Mouse (Mus musculus) thymus, postnatal 14 days (tissue): ENCODE data around the gene Sgpp1.
"Not testable (repeated sequence)": the region's sequence is repeated elsewhere in the genome, so short reads cannot be mapped to it uniquely, and the experiment has no call there.

Experiments used
- DNase-seq: peaks from one replicate; pipeline ENCODE4 v3.0.0; 2021

Gene Sgpp1

DNA sequence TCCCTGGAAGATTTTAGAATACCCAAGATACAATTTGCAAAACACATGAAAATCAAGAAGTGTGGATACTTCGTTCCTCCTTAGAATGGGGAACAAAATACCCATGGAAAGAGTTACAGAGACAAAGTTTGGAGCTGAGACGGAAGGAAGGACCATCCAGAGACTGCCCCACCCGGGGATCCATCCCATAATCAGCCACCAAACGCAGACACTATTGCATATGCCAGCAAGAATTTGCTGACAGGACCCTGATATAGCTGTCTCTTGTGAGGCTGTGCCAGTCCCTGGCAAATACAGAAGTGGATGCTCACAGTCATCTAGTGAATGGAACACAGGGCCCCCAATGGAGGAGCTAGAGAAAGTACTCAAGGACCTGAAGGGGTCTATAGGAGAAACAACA, 51.5 kb downstream of the Sgpp1 start:
- DNase-seq: not testable (repeated sequence)

- DNase-seq: no peak
Observed at GRCm38 (mm10) chr12:75683598-75683997, 51.9 kb downstream of the Sgpp1 start.

DNA sequence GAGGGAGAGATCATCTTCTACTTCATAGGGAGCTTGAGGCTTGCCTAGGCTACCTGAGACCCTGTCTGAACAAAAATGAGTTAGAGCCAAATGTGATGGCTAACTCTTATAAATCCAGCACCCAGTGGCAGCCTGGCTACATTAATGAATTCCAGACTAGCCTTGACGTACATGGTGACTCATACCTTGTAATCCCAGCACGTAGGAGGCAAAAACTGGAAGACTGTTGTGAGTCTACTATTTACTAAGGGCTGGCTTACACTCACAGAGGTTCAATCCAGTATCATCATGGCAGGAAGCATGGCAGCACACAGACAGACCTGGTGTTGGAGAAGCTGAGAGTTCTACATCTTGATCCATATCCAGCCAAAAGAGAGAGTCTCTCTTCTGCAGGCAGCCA, 52.7 kb downstream of the Sgpp1 start:
- no peak for DNase-seq

DNA sequence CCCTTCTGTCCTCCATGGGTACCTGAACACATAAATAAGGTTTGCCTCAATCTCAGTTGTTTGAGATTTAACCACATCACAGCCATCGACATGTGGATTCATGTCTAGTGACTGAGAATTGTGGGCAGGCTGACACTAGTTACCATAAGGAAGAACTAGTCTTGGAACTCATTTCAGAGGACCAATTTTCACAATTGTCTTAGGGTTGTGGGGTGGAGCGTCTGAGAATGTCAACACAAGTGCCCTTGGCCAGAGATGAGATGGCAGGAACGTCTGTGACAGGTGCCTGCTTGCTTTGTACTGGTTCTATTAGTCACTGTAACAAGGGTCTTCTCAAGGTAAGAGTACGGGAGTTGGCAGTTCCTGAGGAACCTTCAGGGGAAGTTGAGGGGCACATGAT, 54.4 kb downstream of the Sgpp1 start:
- no peak for DNase-seq

- no peak for DNase-seq
Observed at GRCm38 (mm10) chr12:75678393-75678792, 57.1 kb downstream of the Sgpp1 start.

DNA sequence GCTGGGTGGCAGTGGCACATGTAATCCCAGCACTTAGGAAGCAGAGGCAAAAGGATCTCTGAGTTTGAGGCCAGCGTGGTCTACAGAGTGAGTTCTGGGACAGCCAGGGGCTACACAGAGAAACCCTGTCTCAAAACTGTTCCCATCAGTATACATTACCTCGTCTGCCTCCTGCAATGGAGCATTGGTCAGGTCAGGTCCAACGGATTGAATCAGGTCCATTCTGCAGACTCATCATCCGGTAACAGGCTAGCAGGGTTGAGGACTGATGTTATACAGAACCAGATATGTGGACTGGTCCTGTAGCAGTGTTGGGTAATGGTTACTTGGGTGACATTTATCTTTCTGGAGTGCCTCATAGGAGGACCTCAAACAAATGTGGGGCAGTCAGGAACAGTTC, 62.9 kb downstream of the Sgpp1 start:
- DNase-seq: no peak

DNA sequence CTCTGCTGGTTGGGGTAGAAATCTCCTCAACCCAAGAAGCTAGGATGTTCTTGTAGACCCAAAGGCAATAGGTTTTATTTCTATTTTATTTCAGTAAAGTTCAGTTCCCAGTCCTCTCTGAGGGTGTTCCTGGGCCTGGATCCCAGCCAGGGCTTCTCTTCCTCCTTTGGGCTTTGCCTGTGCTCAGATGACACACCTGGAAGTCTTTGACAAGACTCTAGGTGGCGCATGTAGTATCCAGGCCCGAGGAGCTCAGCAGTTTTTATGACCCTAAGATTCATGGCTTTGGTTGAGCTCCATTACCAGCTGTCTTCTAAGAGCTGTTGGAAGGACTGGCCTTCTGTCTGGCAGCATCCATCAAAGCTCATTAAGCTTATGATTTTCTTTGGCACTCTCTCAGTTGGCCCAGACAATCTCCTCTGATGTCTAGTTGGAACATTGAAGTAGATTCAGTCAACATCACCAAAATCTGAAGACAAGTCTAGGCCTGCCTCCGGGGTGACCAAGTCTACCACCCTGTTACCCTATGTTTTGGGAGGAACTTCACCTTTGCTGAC, 63.7 kb downstream of the Sgpp1 start:
- DNase-seq: peak; percentile 19

DNA sequence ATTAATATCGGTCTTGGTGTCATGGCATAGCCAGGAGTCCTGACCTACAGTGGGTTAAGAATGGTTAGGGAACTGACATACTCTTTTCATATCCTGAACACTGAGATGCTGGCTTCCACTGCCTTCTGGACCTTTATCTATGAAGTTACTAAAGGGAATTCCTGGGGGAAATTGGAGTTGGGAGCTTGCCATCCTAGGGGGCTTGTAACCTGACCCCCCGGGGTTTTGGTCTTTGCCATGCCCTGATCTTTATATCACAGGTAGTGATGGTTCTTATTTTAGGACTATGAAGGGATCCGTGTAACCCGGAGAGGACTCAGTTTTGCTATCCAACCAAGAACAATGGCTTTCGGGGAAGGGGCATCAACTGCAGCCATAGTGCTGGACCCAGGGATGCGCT, 64.9 kb downstream of the Sgpp1 start:
- no peak for DNase-seq

- peak; percentile 99 for DNase-seq
Observed at GRCm38 (mm10) chr12:75669258-75670106, 66.0 kb downstream of the Sgpp1 start, which contains the start of gene Wdr89. Gene Wdr89, minus strand, starts transcription at chr12:75669537.

GRCm38 (mm10) chr12:75668916-75669257, 66.6 kb downstream of the Sgpp1 start:
- DNase-seq: no peak

- DNase-seq: no peak
Observed at GRCm38 (mm10) chr12:75668221-75668620, 67.3 kb downstream of the Sgpp1 start.

DNA sequence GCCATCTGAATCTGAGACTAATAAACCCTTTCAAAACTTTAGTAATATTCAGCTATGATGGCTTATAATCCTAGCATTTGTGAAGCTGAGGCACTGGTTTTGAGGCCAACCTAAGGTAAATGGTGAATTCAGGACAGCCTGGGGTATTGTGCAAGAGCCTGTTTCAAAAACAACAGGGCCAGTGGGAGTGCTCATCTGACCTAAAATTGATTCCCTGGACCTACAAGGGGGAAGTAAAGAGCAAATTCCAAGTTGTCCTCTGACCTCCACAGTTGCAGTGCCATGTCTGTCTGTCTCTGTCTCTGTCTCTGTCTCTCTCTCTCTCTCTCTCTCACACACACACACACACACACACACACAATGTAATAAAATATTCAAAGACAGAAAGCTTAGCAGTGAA, 68.6 kb downstream of the Sgpp1 start:
- no peak for DNase-seq

GRCm38 (mm10) chr12:75664516-75664810, 71.1 kb downstream of the Sgpp1 start:
- no peak for DNase-seq
